Comparison of ENCODE assay signal across 8 mouse cellular contexts in genomic region chr3:53656878-53657561, GRCm38 (mm10). TPM values are rescaled to one million over a fixed set of nuclear protein-coding genes. Genes with fewer than 3 reads are reported as not detected.
DNase-seq lines count a peak whose midpoint lies in the region; ATAC-seq and TF ChIP-seq lines count a peak whose summit lies in the region.

TSS of gene Frem2 (minus strand) at chr3:53657355.

- no peak for TF ChIP-seq EP300 in heart, adult 2 months (IDR thresholded peaks at IDR 0.05; ENCODE audit: insufficient read depth, low read depth, low read length)

- H3K4me2 ChIP-seq in limb, embryonic 14.5 days (replicated peaks; ENCODE audit: low read depth, low read length, severe bottlenecking): peak within 1 kb of the TSS; percentile 100
- H3K4me2 ChIP-seq in midbrain, embryonic 16.5 days (ENCODE audit: low read length): peak within 1 kb of the TSS; percentile 99

- H3K79me2 ChIP-seq in heart, adult 2 months (replicated peaks; ENCODE audit: control insufficient read depth, insufficient read depth, low read length): no peaks in the 10 kb centered on the region

- 0 out of 2 replicates have a peak, but pooled peaks cover 1% of the 10 kb centered on the region for H3K27me3 ChIP-seq in heart, adult 2 months (ENCODE audit: control insufficient read depth, insufficient read depth, low read length)
- H3K27me3 ChIP-seq in limb, embryonic 14.5 days (ENCODE audit: control insufficient read depth, insufficient read depth, low read length): peaks cover 8% of the 10 kb centered on the region; the same call in 1 of the 2 replicates
- H3K27me3 ChIP-seq in midbrain, embryonic 16.5 days (ENCODE audit: control insufficient read depth, insufficient read depth, low read depth, low read length): peaks cover 19% of the 10 kb centered on the region

- peak; percentile 91 for ATAC-seq in limb, embryonic 14.5 days (ENCODE audit: low FRiP score, low read depth)
- peak; percentile 97 for ATAC-seq in midbrain, embryonic 16.5 days

- peak within 1 kb of the TSS; percentile 61 for H3K9ac ChIP-seq in heart, adult 2 months (ENCODE audit: low read depth, low read length)
- peak within 1 kb of the TSS; percentile 51 for H3K9ac ChIP-seq in limb, embryonic 14.5 days (ENCODE audit: low read depth, low read length, severe bottlenecking)
- H3K9ac ChIP-seq in midbrain, embryonic 16.5 days (ENCODE audit: low read depth, low read length): peak within 1 kb of the TSS; percentile 70

- H3K27ac ChIP-seq in heart, adult 2 months: peak within 1 kb of the TSS; percentile 51
- no peak within 1 kb of the TSS for H3K27ac ChIP-seq in limb, embryonic 14.5 days (replicated peaks; ENCODE audit: low read depth, low read length)
- H3K27ac ChIP-seq in midbrain, embryonic 16.5 days (ENCODE audit: low read length): no peak within 1 kb of the TSS

- intact Hi-C loops in heart, adult 2 months (cut with DNase I): loop anchor here (5.0 kb wide), 1 partner anchor 130 kb away; no protein-coding TSS in a partner anchor

- under 1% methylated on average over 34 of the region's 34 CpGs for WGBS in heart, adult 2 months
- under 1% methylated on average over 34 of the region's 34 CpGs for WGBS in limb, embryonic 14.5 days
- WGBS in midbrain, embryonic 16.5 days: under 1% methylated on average over 34 of the region's 34 CpGs

- TF ChIP-seq POLR2A in heart, adult 2 months (IDR thresholded peaks at IDR 0.05; ENCODE audit: insufficient read depth, low read depth, low read length): no peak; the same call in 1 of the 2 replicates
- TF ChIP-seq POLR2A in limb, embryonic 14.5 days (IDR thresholded peaks at IDR 0.05; ENCODE audit: borderline replicate concordance, extremely low read depth, insufficient read depth, insufficient read length): no peak

- peak within 1 kb of the TSS; percentile 59 for H3K4me3 ChIP-seq in heart, adult 2 months
- H3K4me3 ChIP-seq in limb, embryonic 14.5 days (replicated peaks; ENCODE audit: low read length): peak within 1 kb of the TSS; percentile 55
- peak within 1 kb of the TSS; percentile 54 for H3K4me3 ChIP-seq in midbrain, embryonic 16.5 days (ENCODE audit: low read depth, low read length)

- no peak for TF ChIP-seq CTCF in heart, adult 2 months (IDR thresholded peaks at IDR 0.05)

- H3K9me3 ChIP-seq in limb, embryonic 14.5 days (ENCODE audit: control insufficient read depth, low read length): peaks cover 16% of the 10 kb centered on the region; the same call in 1 of the 2 replicates
- peaks cover 4% of the 10 kb centered on the region; the same call in 1 of the 2 replicates for H3K9me3 ChIP-seq in midbrain, embryonic 16.5 days (replicated peaks; ENCODE audit: control insufficient read depth, low read length, poor library complexity, severe bottlenecking)

- H3K4me1 ChIP-seq in heart, adult 2 months (ENCODE audit: control insufficient read depth, insufficient read depth, low read length): no peaks in the 10 kb centered on the region
- 0 out of 2 replicates have a peak, but pooled peaks cover 10% of the 10 kb centered on the region for H3K4me1 ChIP-seq in limb, embryonic 14.5 days (ENCODE audit: control insufficient read depth, insufficient read depth, low read length)
- H3K4me1 ChIP-seq in midbrain, embryonic 16.5 days (ENCODE audit: control insufficient read depth, insufficient read depth, low read length): peaks cover 18% of the 10 kb centered on the region

- DNase-seq in adrenal gland, adult (ENCODE audit: inconsistent age in 2 of 2, low spot score in 1 of 2): peak; percentile 23 to 70
- no peak for DNase-seq in adrenal gland, adult 8-10 months
- peak; percentile 77 for DNase-seq in embryo, embryonic 9.5 days (ENCODE audit: extremely low spot score)
- peak; percentile 68 to 80 for DNase-seq in heart, adult 2 months
- DNase-seq in kidney, adult 18-20 months: peak; percentile 80
- peak; percentile 87 for DNase-seq in limb, embryonic 14.5 days (ENCODE audit: low spot score)
- peak; percentile 58 for DNase-seq in urinary bladder, adult 2 months (ENCODE audit: low spot score)

- no peaks in the 10 kb centered on the region for H3K36me3 ChIP-seq in heart, adult 2 months (ENCODE audit: control insufficient read depth, insufficient read depth, low read length)
- H3K36me3 ChIP-seq in limb, embryonic 14.5 days (ENCODE audit: control insufficient read depth, insufficient read depth, low read length): peaks cover 10% of the 10 kb centered on the region
- no peaks in the 10 kb centered on the region for H3K36me3 ChIP-seq in midbrain, embryonic 16.5 days (ENCODE audit: control insufficient read depth, insufficient read depth, low read length)

RNA-seq across cellular contexts. Expression of gene Frem2, which starts in this region (rescaled TPM):
- under 1 TPM; 0.06 to 0.38 (median 0.18) TPM for total RNA-seq in adrenal gland, adult 8-10 months (2022)
- 1 to 10 TPM; 3.5 to 6.7 TPM for total RNA-seq in heart, adult 2 months (2021)
- polyA plus RNA-seq in heart, adult 2 months (2012; rRNA removed): 5.3 and 6.2 TPM in 2 replicates
- 15.2 and 16.8 TPM in 2 replicates for polyA plus RNA-seq in limb, embryonic 14.5 days (2012; rRNA removed)
- polyA plus RNA-seq in limb, embryonic 14.5 days (2014; fragmentation: Nextera tagmentation; extraction: Ambion mirVana): 10.0 and 10.9 TPM in 2 replicates
- polyA plus RNA-seq in midbrain, embryonic 16.5 days (2015; fragmentation: Nextera tagmentation; extraction: Ambion mirVana): 1.4 and 1.7 TPM in 2 replicates
- polyA plus RNA-seq in urinary bladder, adult 2 months (2012; rRNA removed): 18.6 and 24.1 TPM in 2 replicates
